Mouse (Mus musculus): ENCODE data around the gene Synj1. TPM values are rescaled to one million over a fixed set of nuclear protein-coding genes. Genes with fewer than 3 reads are reported as not detected.

The Synj1 gene
- polyA plus RNA-seq, 1 experiment from 2014 or later: 40.5 TPM

DNA sequence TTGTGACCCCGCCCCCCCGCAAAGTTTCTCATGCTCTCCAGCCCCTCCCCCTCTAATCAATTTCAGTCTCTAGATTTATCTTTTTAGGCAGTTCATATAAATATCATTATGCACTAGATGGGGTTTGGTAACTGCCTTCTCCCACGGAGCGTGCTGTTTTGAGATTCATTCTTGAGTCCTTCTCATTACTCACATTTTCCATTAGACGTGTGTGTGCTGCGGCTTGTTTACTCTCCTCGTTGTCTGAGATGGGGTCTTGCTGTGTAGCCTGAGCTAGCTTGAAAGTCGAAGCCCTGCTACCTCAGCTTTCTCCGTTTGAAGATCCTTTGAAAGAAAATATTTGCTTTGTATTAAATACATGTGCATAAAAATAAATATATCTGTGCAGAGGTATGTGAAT lies 117.3 kb downstream of the Synj1 start:
- H3K4me3 ChIP-seq: no peak overlapping the region
- H3K27me3 ChIP-seq: no peaks in the 10 kb centered on the region
- peaks cover 6% of the 10 kb centered on the region for H3K4me1 ChIP-seq (replicated peaks)
- H3K36me3 ChIP-seq: no peaks in the 10 kb centered on the region
- ATAC-seq (ENCODE audit: low FRiP score): no peak
- no peak overlapping the region for H3K4me2 ChIP-seq
- no peak overlapping the region for H3K27ac ChIP-seq
- H3K9ac ChIP-seq: no peak overlapping the region
- no peaks in the 10 kb centered on the region for H3K9me3 ChIP-seq
- WGBS: 61% methylated on average over 9 of the region's 9 CpGs

DNA sequence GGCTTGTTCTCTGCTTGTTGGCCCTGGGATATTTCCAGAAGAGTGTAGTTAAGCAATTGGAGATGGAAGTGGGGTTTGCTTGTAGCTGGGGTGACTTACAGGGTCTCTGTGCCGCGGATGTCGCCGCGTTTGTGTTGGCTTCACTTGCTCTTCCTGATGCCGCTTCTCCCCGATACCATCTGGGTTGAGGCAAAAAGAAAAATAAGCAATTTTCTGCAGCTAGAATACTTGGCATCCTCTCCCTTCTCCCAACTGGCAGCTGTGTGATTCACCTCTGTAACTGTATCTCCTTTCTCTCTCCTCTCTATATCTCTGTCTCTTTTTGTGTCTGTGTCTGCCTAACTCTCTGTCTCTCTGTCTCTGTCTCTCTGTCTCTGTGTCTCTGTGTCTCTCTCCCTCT lies 118.1 kb downstream of the Synj1 start:
- Histone ChIP-seq H3K27me3 (no peaks in the 10 kb centered on the region), H3K9ac (no peak overlapping the region), H3K9me3 (no peaks in the 10 kb centered on the region), H3K4me3 (no peak overlapping the region), H3K36me3 (no peaks in the 10 kb centered on the region), H3K4me2 (no peak overlapping the region), H3K27ac (no peak overlapping the region), H3K4me1 (replicated peaks) (peaks cover 6% of the 10 kb centered on the region)
- no peak for ATAC-seq (ENCODE audit: low FRiP score)
- WGBS: 89% methylated on average over 7 of the region's 7 CpGs

DNA sequence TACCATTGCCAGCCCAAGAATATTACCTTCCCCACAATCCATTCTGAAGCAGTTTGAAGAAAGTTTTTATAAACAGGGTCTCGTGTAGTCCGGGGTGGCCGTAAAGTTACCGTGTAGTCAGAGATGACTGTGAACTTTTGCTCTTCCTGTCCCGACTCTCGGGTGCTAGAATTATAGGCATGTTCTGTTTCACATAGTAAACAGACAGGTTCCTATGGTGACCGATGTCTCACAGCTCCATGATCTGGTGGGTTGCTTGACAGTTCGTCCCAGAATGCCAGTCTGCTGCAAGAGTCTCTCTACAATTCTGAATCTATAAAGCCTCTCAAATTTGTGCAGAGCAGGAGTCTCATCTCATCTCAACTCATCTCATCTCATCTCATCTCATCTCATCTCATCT lies 119.0 kb downstream of the Synj1 start:
- no peaks in the 10 kb centered on the region for H3K27me3 ChIP-seq
- no peak overlapping the region for H3K27ac ChIP-seq
- H3K4me2 ChIP-seq: no peak overlapping the region
- no peak overlapping the region for H3K4me3 ChIP-seq
- no peaks in the 10 kb centered on the region for H3K36me3 ChIP-seq
- ATAC-seq (ENCODE audit: low FRiP score): no peak
- H3K9ac ChIP-seq: no peak overlapping the region
- 74% methylated on average over 8 of the region's 8 CpGs for WGBS
- peaks cover 6% of the 10 kb centered on the region for H3K4me1 ChIP-seq (replicated peaks)
- no peaks in the 10 kb centered on the region for H3K9me3 ChIP-seq

DNA sequence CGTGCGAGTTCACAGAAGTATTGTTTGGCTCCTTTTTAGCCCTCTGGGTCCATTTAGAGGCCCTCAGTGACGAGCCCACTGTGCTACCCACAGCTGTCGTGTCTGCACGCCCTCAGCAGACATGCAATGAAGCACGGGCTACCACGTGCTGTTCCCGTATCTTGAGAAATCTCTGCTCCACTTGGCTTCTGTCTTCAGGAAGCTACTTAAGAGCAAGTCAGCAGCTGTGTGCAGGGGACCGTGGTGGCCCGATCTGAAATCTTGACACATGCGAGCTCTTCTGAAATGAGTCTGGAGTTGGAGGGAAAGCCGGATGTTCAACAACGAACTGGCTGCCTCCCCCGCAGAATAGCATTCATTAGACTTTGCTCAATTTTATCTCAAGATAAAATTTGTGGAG lies 119.5 kb downstream of the Synj1 start:
- no peak overlapping the region for H3K27ac ChIP-seq
- no peaks in the 10 kb centered on the region for H3K27me3 ChIP-seq
- 66% methylated on average over 14 of the region's 14 CpGs for WGBS
- ATAC-seq (ENCODE audit: low FRiP score): no peak
- no peaks in the 10 kb centered on the region for H3K9me3 ChIP-seq
- no peak overlapping the region for H3K9ac ChIP-seq
- H3K36me3 ChIP-seq: no peaks in the 10 kb centered on the region
- peaks cover 6% of the 10 kb centered on the region for H3K4me1 ChIP-seq (replicated peaks)
- no peak overlapping the region for H3K4me3 ChIP-seq
- no peak overlapping the region for H3K4me2 ChIP-seq

DNA sequence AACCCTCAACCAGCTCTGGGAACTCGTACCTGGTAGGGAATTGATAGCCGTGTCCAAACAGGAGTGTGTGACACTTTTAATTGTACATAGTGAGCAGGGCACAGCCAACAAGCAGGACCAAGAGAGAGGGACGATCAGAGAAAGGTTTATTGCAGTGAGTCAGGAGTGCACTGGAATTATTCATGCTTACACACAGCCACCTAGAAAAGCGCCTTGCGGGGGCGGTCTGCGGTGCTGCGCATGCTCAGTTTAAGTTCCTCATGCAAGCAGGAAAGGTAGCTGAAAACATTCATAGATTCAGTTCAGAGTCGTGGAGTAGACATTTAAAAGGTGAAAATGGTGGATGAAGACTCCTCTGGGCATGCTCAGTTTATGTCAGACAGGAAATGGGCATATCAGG lies 120.4 kb downstream of the Synj1 start:
- Histone ChIP-seq H3K27ac (no peak overlapping the region), H3K9ac (no peak overlapping the region), H3K4me2 (no peak overlapping the region), H3K36me3 (no peaks in the 10 kb centered on the region), H3K4me3 (no peak overlapping the region), H3K27me3 (no peaks in the 10 kb centered on the region), H3K9me3 (no peaks in the 10 kb centered on the region), H3K4me1 (replicated peaks) (peaks cover 6% of the 10 kb centered on the region)
- WGBS: 90% methylated on average over 9 of the region's 9 CpGs
- no peak for ATAC-seq (ENCODE audit: low FRiP score)

Small RNA genes within 50 kb of the gene (microRNA-seq; reads per million reads assigned to microRNA genes)
- gene Gm22933: not detected

Other genes with a start within 250 kb of the Synj1 start
- 8.1 and 9.6 TPM in 2 replicates for gene Urb1, start 200.9 kb downstream of the Synj1 start, polyA plus RNA-seq (2015; fragmentation: Nextera tagmentation; extraction: Ambion mirVana)
- gene Eva1c, start 184.6 kb downstream of the Synj1 start, polyA plus RNA-seq (2015; fragmentation: Nextera tagmentation; extraction: Ambion mirVana): 2.5 and 3.2 TPM in 2 replicates
- gene Cfap298, start 76.2 kb downstream of the Synj1 start, polyA plus RNA-seq (2015; fragmentation: Nextera tagmentation; extraction: Ambion mirVana): 47.4 and 57.4 TPM in 2 replicates
- gene Paxbp1, start 33.2 kb upstream of the Synj1 start, polyA plus RNA-seq (2015; fragmentation: Nextera tagmentation; extraction: Ambion mirVana): 77.1 and 79.7 TPM in 2 replicates
- 0.83 and 0.99 TPM in 2 replicates for gene 4932438H23Rik, start 83.8 kb upstream of the Synj1 start, polyA plus RNA-seq (2015; fragmentation: Nextera tagmentation; extraction: Ambion mirVana)
- gene Olig2, start 214.1 kb upstream of the Synj1 start, polyA plus RNA-seq (2015; fragmentation: Nextera tagmentation; extraction: Ambion mirVana): 4.0 and 4.4 TPM in 2 replicates

Data from hindbrain, embryonic 13.5 days (tissue).